Mouse (Mus musculus) cerebellum, postnatal 36 days (tissue): ENCODE results near the gene Man1a2.

Experiments used
- DNase-seq, 2 experiments: peaks; one replicate each; pipeline ENCODE4 v3.0.0; 2021 to 2022; ENCODE audit warnings: mixed read lengths in 2 of 2

Gene Man1a2

GRCm38 (mm10) chr3:100561561-100562175, 123.6 kb downstream of the Man1a2 start:
- no peak for DNase-seq

- no peak for DNase-seq
Measured at GRCm38 (mm10) chr3:100559431-100559830, 125.9 kb downstream of the Man1a2 start.

GRCm38 (mm10) chr3:100558211-100558708, 127.0 kb downstream of the Man1a2 start:
- DNase-seq, result no peak

- DNase-seq, result no peak
Measured at GRCm38 (mm10) chr3:100554843-100555242, 130.5 kb downstream of the Man1a2 start.

- no peak for DNase-seq
Measured at GRCm38 (mm10) chr3:100552171-100552570, 133.1 kb downstream of the Man1a2 start.

- no peak for DNase-seq
Measured at GRCm38 (mm10) chr3:100547913-100548292, 137.4 kb downstream of the Man1a2 start.

GRCm38 (mm10) chr3:100547162-100547912, 138.0 kb downstream of the Man1a2 start:
- no peak for DNase-seq

- DNase-seq, result no peak
Measured at GRCm38 (mm10) chr3:100536686-100537085, 148.6 kb downstream of the Man1a2 start.

GRCm38 (mm10) chr3:100535902-100536301, 149.4 kb downstream of the Man1a2 start:
- no peak for DNase-seq

GRCm38 (mm10) chr3:100535298-100535697, 150.0 kb downstream of the Man1a2 start:
- DNase-seq, result no peak

GRCm38 (mm10) chr3:100534394-100534793, 150.9 kb downstream of the Man1a2 start:
- DNase-seq, result no peak

- DNase-seq, result no peak
Measured at GRCm38 (mm10) chr3:100533429-100533828, 151.9 kb downstream of the Man1a2 start.

GRCm38 (mm10) chr3:100530919-100531318, 154.4 kb downstream of the Man1a2 start:
- DNase-seq, result no peak

GRCm38 (mm10) chr3:100530244-100530788, 155.0 kb downstream of the Man1a2 start:
- DNase-seq, result no peak

GRCm38 (mm10) chr3:100522671-100523070, 162.6 kb downstream of the Man1a2 start:
- DNase-seq, result no peak

- no peak for DNase-seq
Measured at GRCm38 (mm10) chr3:100521626-100522025, 163.7 kb downstream of the Man1a2 start.

- no peak for DNase-seq
Measured at GRCm38 (mm10) chr3:100515754-100516141, 169.6 kb downstream of the Man1a2 start.

GRCm38 (mm10) chr3:100515093-100515753, 170.1 kb downstream of the Man1a2 start:
- DNase-seq, result no peak
